Mouse (Mus musculus): Measurements from ENCODE around the gene Bicc1. TPM values are rescaled to one million over a fixed set of nuclear protein-coding genes. Genes with fewer than 3 reads are reported as not detected.

Bicc1 gene
- polyA plus RNA-seq, 1 experiment from 2014 or later = 3.7 TPM

Other genes with a start within 250 kb of the Bicc1 start
- gene Tfam, start 78.6 kb upstream of the Bicc1 start, polyA plus RNA-seq (2015; fragmentation: Nextera tagmentation; extraction: Ambion mirVana) = 61.2 and 63.2 TPM in 2 replicates
- 173 and 175 TPM in 2 replicates for gene Ube2d1, start 125.6 kb upstream of the Bicc1 start, polyA plus RNA-seq (2015; fragmentation: Nextera tagmentation; extraction: Ambion mirVana)
- 239 and 247 TPM in 2 replicates for gene Cisd1, start 185.3 kb upstream of the Bicc1 start, polyA plus RNA-seq (2015; fragmentation: Nextera tagmentation; extraction: Ambion mirVana)
- gene Ipmk, start 188.1 kb upstream of the Bicc1 start, polyA plus RNA-seq (2015; fragmentation: Nextera tagmentation; extraction: Ambion mirVana) = 17.7 and 19.0 TPM in 2 replicates

Data from forebrain, embryonic 15.5 days (tissue).